Mouse (Mus musculus) liver, embryonic 14.5 days (tissue): ENCODE measurements around the gene Ikbip. TPM values are rescaled to one million over a fixed set of nuclear protein-coding genes. Genes with fewer than 3 reads are reported as not detected.

ENCODE experiments used
- ATAC-seq: fragments of 200-750 bp; cut with Nextera tagmentation; 2 replicates; pipeline ENCODE4 v1.8.0; 2017; ENCODE audit warnings: moderate number of reproducible peaks, mild to moderate bottlenecking, moderate library complexity; ENCODE audit not compliant: insufficient read depth
- DNase-seq, 3 experiments: peaks; one replicate each; pipeline ENCODE4 v3.0.0-alpha.2; 2012 to 2013; ENCODE audit warnings: low read depth in 3 of 3, low spot score in 3 of 3
- H3K27ac ChIP-seq: fragments of 300-500 bp; sonication (generic); 2 replicates; pipeline ENCODE4 v1.5.1; 2014; ENCODE audit warnings: moderate library complexity, mild to moderate bottlenecking, control low read depth, inconsistent platforms
- H3K27me3 ChIP-seq: fragments of 300-500 bp; sonication (generic); 2 replicates; pipeline ENCODE4 v1.6.1; 2014; ENCODE audit warnings: mild to moderate bottlenecking, low read length, moderate library complexity; ENCODE audit not compliant: control insufficient read depth, insufficient read depth
- H3K36me3 ChIP-seq: fragments of 300-500 bp; sonication (generic); replicated peaks from 2 replicates; pipeline ENCODE4 v1.6.1; 2014; ENCODE audit warnings: low read depth; ENCODE audit not compliant: control insufficient read depth, insufficient read depth
- H3K4me1 ChIP-seq, 2 experiments: fragments of 200-500 bp in 1 of 2; fragments of 300-500 bp in 1 of 2; sonication (generic) in 1 of 2; replicated peaks; 2 replicates each; pipeline ENCODE4 v1.6.1; 2012 to 2014; ENCODE audit warnings: antibody characterized with exemption in 1 of 2, inconsistent platforms in 1 of 2, low read length in 1 of 2; ENCODE audit not compliant: control insufficient read depth in 2 of 2, insufficient read depth in 2 of 2
- H3K4me2 ChIP-seq: fragments of 300-500 bp; sonication (generic); 2 replicates; pipeline ENCODE4 v1.6.1; 2014; ENCODE audit warnings: low read depth, mild to moderate bottlenecking, control low read depth, moderate library complexity
- H3K4me3 ChIP-seq, 2 experiments: fragments of 200-500 bp in 1 of 2; fragments of 300-500 bp in 1 of 2; sonication (generic) in 1 of 2; 2 replicates each; pipeline ENCODE4 v1.5.1; 2012 to 2014; ENCODE audit warnings: low read depth in 2 of 2, low read length in 2 of 2, mild to moderate bottlenecking in 2 of 2, control low read depth in 1 of 2, inconsistent platforms in 1 of 2, moderate library complexity in 1 of 2; ENCODE audit not compliant: insufficient read depth in 1 of 2
- H3K9ac ChIP-seq: fragments of 300-500 bp; sonication (generic); replicated peaks from 2 replicates; pipeline ENCODE4 v1.6.1; 2014; ENCODE audit warnings: mild to moderate bottlenecking, control low read depth, moderate library complexity
- H3K9me3 ChIP-seq: fragments of 300-500 bp; sonication (generic); 2 replicates; pipeline ENCODE4 v1.6.1; 2016; ENCODE audit warnings: low read length, mixed read lengths; ENCODE audit not compliant: control insufficient read depth
- CTCF ChIP-seq: IDR thresholded peaks from 2 replicates; pipeline ENCODE4 v1.5.1; 2016; ENCODE audit warnings: antibody characterized with exemption, low read depth, control low read depth
- EP300 ChIP-seq: IDR thresholded peaks from 2 replicates; pipeline ENCODE4 v1.6.1; 2016; ENCODE audit warnings: antibody characterized with exemption, low read depth
- WGBS: fragments of 180-500 bp; shearing (Covaris S2); extraction: QIAGEN DNeasy Blood & Tissue Kit; methylation state at CpG from one replicate; pipeline ENCODE4 v1.1.7; 2014; ENCODE audit not compliant: insufficient replicate concordance; 5-methylcytosine and 5-hydroxymethylcytosine counted together
- polyA plus RNA-seq, 2 experiments: library from polyadenylated mRNA; depleted of rRNA in 1 of 2; stranded (reverse) in 1 of 2; unstranded in 1 of 2; fragments of >200 nt; fragmentation: Nextera tagmentation in 1 of 2; extraction: Ambion mirVana in 1 of 2; gene quantifications; 2 replicates each; pipeline versions ENCODE4 v1.2.1 to v1.2.3; 2012 to 2014

The Ikbip gene
- polyA plus RNA-seq, 2 experiments: 4.0 to 7.9 TPM

DNA sequence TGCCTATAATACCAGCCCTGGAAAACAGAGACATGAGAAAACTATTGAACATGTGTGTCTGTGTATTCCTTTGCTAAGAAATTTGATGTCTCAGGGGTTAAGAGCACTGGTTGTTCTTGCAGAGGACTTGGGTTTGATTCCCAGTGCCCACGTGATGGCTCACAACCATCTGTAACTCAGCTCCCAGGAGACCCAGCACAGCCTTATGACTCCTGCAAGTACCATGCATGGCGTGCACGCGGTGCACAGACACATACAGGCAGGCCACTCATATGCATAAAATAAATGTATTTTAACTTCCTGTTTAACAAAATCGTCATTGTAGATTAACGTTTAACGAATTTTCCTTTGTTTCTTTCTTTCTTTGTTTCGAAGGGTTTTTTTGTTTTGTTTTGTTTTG is 15.3 kb downstream of the Ikbip start:
- H3K4me2 ChIP-seq: no peak overlapping the region
- WGBS: 74% methylated on average over 8 of the region's 8 CpGs
- ATAC-seq (no peak), DNase-seq (no peak)
- H3K4me3 ChIP-seq: no peak overlapping the region
- no peaks in the 10 kb centered on the region for H3K27me3 ChIP-seq
- H3K9me3 ChIP-seq: no peaks in the 10 kb centered on the region
- H3K27ac ChIP-seq: no peak overlapping the region
- H3K4me1 ChIP-seq: no peaks in the 10 kb centered on the region
- TF ChIP-seq CTCF (no peak), EP300 (no peak)
- no peaks in the 10 kb centered on the region for H3K36me3 ChIP-seq
- no peak overlapping the region for H3K9ac ChIP-seq

DNA sequence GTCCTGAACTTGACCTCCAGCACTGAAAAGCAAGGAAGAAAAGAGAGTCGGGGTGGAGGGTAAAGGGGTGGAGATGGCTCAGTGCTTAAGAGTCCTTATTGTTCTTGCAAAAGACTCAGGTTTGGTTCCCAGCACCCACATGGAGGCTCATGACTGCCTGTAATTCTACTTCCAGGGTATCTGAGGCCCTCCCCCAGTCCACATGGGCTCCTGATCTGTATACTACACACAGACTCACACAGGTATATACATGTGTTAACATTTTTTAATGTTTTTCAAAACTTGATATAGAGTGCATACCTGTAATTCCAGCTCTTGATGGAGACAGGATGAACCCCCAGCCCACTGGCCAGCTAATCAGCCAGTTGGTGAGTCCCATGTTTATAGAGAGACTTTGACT is 17.4 kb downstream of the Ikbip start:
- Histone ChIP-seq H3K4me1 (no peaks in the 10 kb centered on the region), H3K27me3 (no peaks in the 10 kb centered on the region), H3K27ac (no peak overlapping the region), H3K9me3 (no peaks in the 10 kb centered on the region), H3K36me3 (no peaks in the 10 kb centered on the region), H3K4me3 (no peak overlapping the region), H3K9ac (no peak overlapping the region), H3K4me2 (no peak overlapping the region)
- ATAC-seq: no peak
- WGBS: 94% methylated on average over 1 of the region's 1 CpGs
- TF ChIP-seq CTCF: no peak
- TF ChIP-seq EP300: no peak
- no peak for DNase-seq

DNA sequence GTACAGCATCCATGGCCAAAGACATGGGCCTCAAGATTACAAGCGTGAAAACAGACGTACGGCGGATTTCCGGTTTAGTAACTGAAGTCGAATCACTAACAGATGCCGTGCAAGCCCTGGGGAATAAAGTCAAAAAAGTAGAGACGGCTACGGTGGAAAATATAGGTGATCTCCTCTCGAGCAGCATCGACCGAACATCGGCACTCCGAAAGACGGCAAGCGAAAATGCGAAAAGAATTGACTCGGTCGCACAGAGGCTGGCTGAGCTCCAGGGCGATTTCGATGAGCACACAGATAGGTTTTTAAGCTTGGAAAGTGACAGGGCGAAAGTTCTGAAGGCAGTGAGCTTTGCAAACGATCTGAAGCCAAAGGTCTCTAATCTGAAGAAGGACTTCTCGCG is 19.2 kb downstream of the Ikbip start:
- Histone ChIP-seq H3K27ac (no peak overlapping the region), H3K4me3 (no peak overlapping the region), H3K4me2 (no peak overlapping the region), H3K4me1 (no peaks in the 10 kb centered on the region), H3K9me3 (no peaks in the 10 kb centered on the region), H3K36me3 (no peaks in the 10 kb centered on the region), H3K27me3 (no peaks in the 10 kb centered on the region), H3K9ac (no peak overlapping the region)
- 88% methylated on average over 25 of the region's 25 CpGs for WGBS
- ATAC-seq (no peak), DNase-seq (no peak)
- TF ChIP-seq EP300 (no peak), CTCF (no peak)

DNA sequence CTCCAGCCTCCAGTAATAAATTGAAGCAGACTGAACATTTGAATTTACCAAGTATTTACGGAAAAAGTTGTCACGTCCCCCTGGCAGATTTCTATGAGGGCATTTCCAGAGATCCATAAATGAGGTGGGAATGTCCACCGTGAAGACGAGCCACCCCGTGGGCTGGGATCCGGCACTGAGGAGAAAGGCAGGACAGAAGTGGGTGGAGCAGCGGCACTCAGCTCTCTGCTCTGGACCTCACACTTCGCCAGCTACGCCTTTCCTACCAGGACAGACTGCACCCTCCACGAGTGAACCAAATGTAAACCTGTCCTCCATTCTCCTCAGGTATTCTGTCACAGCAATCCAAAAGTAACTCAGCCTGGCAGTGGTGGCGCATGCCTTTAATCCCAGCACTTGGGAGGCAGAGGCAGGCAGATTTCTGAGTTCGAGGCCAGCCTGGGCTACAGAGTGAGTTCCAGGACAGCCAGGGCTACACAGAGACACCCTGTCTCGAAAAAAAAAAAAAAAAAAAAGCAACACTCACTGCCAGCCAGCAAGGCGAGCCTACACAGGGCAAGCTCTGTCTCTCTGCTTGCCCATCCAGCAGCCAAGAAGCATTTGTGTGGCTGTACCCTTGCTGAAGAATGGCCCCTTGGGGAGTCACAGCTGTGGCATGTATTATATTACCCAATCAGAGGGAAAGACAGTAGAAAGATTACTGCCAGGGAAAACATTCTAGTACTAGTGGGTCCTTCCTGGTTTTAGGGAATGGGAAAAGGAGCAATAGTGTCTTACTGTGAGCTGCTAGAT is 20.3 kb downstream of the Ikbip start:
- 73% methylated on average over 14 of the region's 14 CpGs for WGBS

DNA sequence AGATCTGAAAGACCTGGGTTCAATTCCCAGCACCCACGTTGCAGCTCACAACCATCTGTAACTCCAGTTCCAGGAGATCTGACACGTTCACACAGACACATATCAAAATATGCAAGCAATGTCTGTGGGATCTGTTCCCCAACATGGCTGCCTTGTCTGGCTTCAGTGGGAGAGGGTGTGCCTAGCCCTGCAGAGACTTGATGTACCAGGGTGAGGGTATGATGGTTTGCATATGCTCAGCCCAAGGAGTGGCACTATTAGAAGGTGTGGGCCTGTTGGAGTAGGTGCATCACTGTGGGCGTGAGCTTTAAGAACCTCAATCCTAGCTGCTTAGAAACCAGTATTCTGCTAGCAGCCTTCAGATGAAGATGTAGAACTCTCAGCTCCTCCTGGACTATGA is 23.2 kb downstream of the Ikbip start:
- DNase-seq: no peak
- Histone ChIP-seq H3K4me2 (no peak overlapping the region), H3K4me1 (no peaks in the 10 kb centered on the region), H3K4me3 (no peak overlapping the region), H3K27ac (no peak overlapping the region), H3K27me3 (no peaks in the 10 kb centered on the region), H3K36me3 (no peaks in the 10 kb centered on the region), H3K9me3 (no peaks in the 10 kb centered on the region), H3K9ac (no peak overlapping the region)
- no peak for TF ChIP-seq EP300
- no peak for TF ChIP-seq CTCF
- 60% methylated on average over 3 of the region's 3 CpGs for whole genome bisulfite sequencing
- ATAC-seq: no peak

More for the DNA sequence above, 20.3 kb downstream of the Ikbip start:
- H3K27ac ChIP-seq: no peak overlapping the region
- no peaks in the 10 kb centered on the region for H3K9me3 ChIP-seq
- no peaks in the 10 kb centered on the region for H3K4me1 ChIP-seq
- H3K27me3 ChIP-seq: no peaks in the 10 kb centered on the region
- TF ChIP-seq EP300: no peak
- no peak for TF ChIP-seq CTCF
- H3K36me3 ChIP-seq: no peaks in the 10 kb centered on the region
- DNase-seq (no peak), ATAC-seq (no peak)
- no peak overlapping the region for H3K4me2 ChIP-seq
- no peak overlapping the region for H3K4me3 ChIP-seq
- no peak overlapping the region for H3K9ac ChIP-seq
